9 mouse cellular contexts compared by ENCODE assay signal in genomic region chr16:30475633-30476461, GRCm38 (mm10).
DNase-seq lines count a peak whose midpoint lies in the region; ATAC-seq and TF ChIP-seq lines count a peak whose summit lies in the region.
"Had no signal": no experiment of that assay in that cellular context is flagged by ENCODE, and none has a peak within 500 bp of the region (broad histone marks: within the 10 kb centered on the region; RNA-seq: fewer than 3 reads in every experiment).

No protein-coding gene starts in this region.

- no peak overlapping the region for H3K4me2 ChIP-seq in forebrain, postnatal 0 days (ENCODE audit: low read depth)
- H3K4me2 ChIP-seq in forebrain, embryonic 11.5 days (ENCODE audit: low read depth, low read length, severe bottlenecking): no peak overlapping the region
- peak overlapping the region; percentile 43 for H3K4me2 ChIP-seq in heart, embryonic 12.5 days
- H3K4me2 ChIP-seq: midbrain, embryonic 12.5 days had no signal

- no peaks in the 10 kb centered on the region for H3K27me3 ChIP-seq in forebrain, postnatal 0 days (ENCODE audit: insufficient read depth, low read length)
- no peaks in the 10 kb centered on the region for H3K27me3 ChIP-seq in forebrain, embryonic 11.5 days (ENCODE audit: control insufficient read depth, insufficient read depth, low read length)
- H3K27me3 ChIP-seq in heart, embryonic 12.5 days (replicated peaks): no peaks in the 10 kb centered on the region

- peak; percentile 61 for DNase-seq in forebrain, postnatal 0 days
- no peak for DNase-seq in forebrain, embryonic 11.5 days (ENCODE audit: low spot score)
- peak; percentile 55 for DNase-seq in brain, embryonic 14.5 days (ENCODE audit: low read depth)
- peak; percentile 16 for DNase-seq in left cerebral cortex, postnatal 4 days
- no peak for DNase-seq in thymus, postnatal 14 days
- DNase-seq in T-cell, adult 2 months (ENCODE audit: low spot score): no peak

- 36% methylated on average over 10 of the region's 10 CpGs for WGBS in forebrain, postnatal 0 days
- 63% methylated on average over 10 of the region's 10 CpGs for WGBS in forebrain, embryonic 11.5 days
- WGBS in heart, embryonic 12.5 days: 25% methylated on average over 10 of the region's 10 CpGs

- peak; percentile 22; the same call in 1 of the 2 replicates for TF ChIP-seq CTCF in forebrain, postnatal 0 days (IDR thresholded peaks at IDR 0.05; ENCODE audit: low read depth)
- no peak for TF ChIP-seq CTCF in brain, embryonic 14.5 days (IDR thresholded peaks at IDR 0.05; ENCODE audit: borderline replicate concordance, extremely low read depth, insufficient read depth, insufficient read length)

- H3K36me3 ChIP-seq in forebrain, postnatal 0 days (ENCODE audit: insufficient read depth): no peaks in the 10 kb centered on the region
- H3K36me3 ChIP-seq in forebrain, embryonic 11.5 days (ENCODE audit: control insufficient read depth, insufficient read depth, low read length): no peaks in the 10 kb centered on the region
- H3K36me3 ChIP-seq in heart, embryonic 12.5 days: no peaks in the 10 kb centered on the region
- H3K36me3 ChIP-seq: midbrain, embryonic 12.5 days had no signal

- intact Hi-C loops in left cerebral cortex, postnatal 4 days (cut with DNase I): no loop called here

- H3K9me3 ChIP-seq in forebrain, postnatal 0 days (ENCODE audit: low read length): 0 out of 2 replicates have a peak, but pooled peaks cover 6% of the 10 kb centered on the region
- H3K9me3 ChIP-seq in forebrain, embryonic 11.5 days (ENCODE audit: control insufficient read depth, low read length): no peaks in the 10 kb centered on the region; the same call in 1 of the 2 replicates
- peaks cover 6% of the 10 kb centered on the region for H3K9me3 ChIP-seq in heart, embryonic 12.5 days (replicated peaks)

- H3K4me3 ChIP-seq in forebrain, postnatal 0 days (ENCODE audit: low read depth, low read length): no peak overlapping the region
- H3K4me3 ChIP-seq in forebrain, embryonic 11.5 days (ENCODE audit: low read depth, low read length): no peak overlapping the region
- H3K4me3 ChIP-seq in heart, embryonic 12.5 days: no peak overlapping the region
- H3K4me3 ChIP-seq: midbrain, embryonic 12.5 days had no signal

- ATAC-seq in forebrain, postnatal 0 days: peak; percentile 94
- ATAC-seq in forebrain, embryonic 11.5 days (replicated peaks; ENCODE audit: low FRiP score): no peak
- ATAC-seq in heart, embryonic 12.5 days (ENCODE audit: insufficient number of reproducible peaks, low FRiP score): no peak
- ATAC-seq in CD4-positive, CD25-positive, alpha-beta regulatory T cell, adult 4 months: no peak

- no peak for TF ChIP-seq POLR2A in brain, embryonic 14.5 days (IDR thresholded peaks at IDR 0.05; ENCODE audit: borderline replicate concordance, extremely low read depth, insufficient read depth, insufficient read length, poor library complexity, severe bottlenecking)

- H3K4me1 ChIP-seq in forebrain, postnatal 0 days (ENCODE audit: insufficient read depth): 0 out of 2 replicates have a peak, but pooled peaks cover 3% of the 10 kb centered on the region
- no peaks in the 10 kb centered on the region for H3K4me1 ChIP-seq in forebrain, embryonic 11.5 days (replicated peaks; ENCODE audit: control insufficient read depth, insufficient read depth, low read length)
- peaks cover 27% of the 10 kb centered on the region for H3K4me1 ChIP-seq in heart, embryonic 12.5 days (replicated peaks)

- no peak overlapping the region for H3K9ac ChIP-seq in forebrain, postnatal 0 days
- H3K9ac ChIP-seq in forebrain, embryonic 11.5 days (ENCODE audit: low read length): no peak overlapping the region
- H3K9ac ChIP-seq in heart, embryonic 12.5 days: peak overlapping the region; percentile 40; the same call in 1 of the 2 replicates
- H3K9ac ChIP-seq: midbrain, embryonic 12.5 days had no signal

- peak overlapping the region; percentile 64 for H3K27ac ChIP-seq in forebrain, postnatal 0 days (ENCODE audit: low read depth, low read length)
- no peak overlapping the region for H3K27ac ChIP-seq in forebrain, embryonic 11.5 days (ENCODE audit: low read depth, low read length)
- H3K27ac ChIP-seq in heart, embryonic 12.5 days (ENCODE audit: poor library complexity, severe bottlenecking): peak overlapping the region; percentile 62
- H3K27ac ChIP-seq: midbrain, embryonic 12.5 days had no signal

Comparison
In these comparisons a context has a peak if more than half of its experiments do, and no peak if none do; other contexts are left out.
1. DNase-seq: peak in forebrain, postnatal 0 days (single experiment), brain, embryonic 14.5 days (single experiment) and left cerebral cortex, postnatal 4 days (single experiment); none in forebrain, embryonic 11.5 days (single experiment), thymus, postnatal 14 days (single experiment) and T-cell, adult 2 months (single experiment).